Mouse (Mus musculus) midbrain, embryonic 10.5 days (tissue): Measurements from ENCODE around the gene 4930524J08Rik. TPM values are rescaled to one million over a fixed set of nuclear protein-coding genes. Genes with fewer than 3 reads are reported as not detected.

Source experiments
- DNase-seq: peaks from one replicate; pipeline ENCODE4 v3.0.0-alpha.2; 2017; ENCODE audit warnings: low spot score
- H3K27ac ChIP-seq: fragments of 300-500 bp; sonication (generic); replicated peaks from 2 replicates; pipeline ENCODE4 v1.5.1; 2016; ENCODE audit warnings: mild to moderate bottlenecking
- H3K27me3 ChIP-seq: fragments of 300-500 bp; sonication (generic); 2 replicates; pipeline ENCODE4 v1.6.1; 2016; ENCODE audit warnings: low read depth, mild to moderate bottlenecking; ENCODE audit not compliant: poor library complexity, severe bottlenecking
- H3K36me3 ChIP-seq: fragments of 300-500 bp; sonication (generic); 2 replicates; pipeline ENCODE4 v1.6.1; 2016; ENCODE audit warnings: mild to moderate bottlenecking, moderate library complexity
- H3K4me1 ChIP-seq: fragments of 300-500 bp; sonication (generic); 2 replicates; pipeline ENCODE4 v1.6.1; 2016
- H3K4me3 ChIP-seq: fragments of 300-500 bp; sonication (generic); 2 replicates; pipeline ENCODE4 v1.5.1; 2016; ENCODE audit warnings: mild to moderate bottlenecking, moderate library complexity
- H3K9me3 ChIP-seq: fragments of 300-500 bp; sonication (generic); replicated peaks from 2 replicates; pipeline ENCODE4 v1.6.1; 2016; ENCODE audit warnings: mild to moderate bottlenecking
- WGBS: fragments of 180-500 bp; shearing (Covaris S2); methylation state at CpG from one replicate; pipeline ENCODE4 v1.1.7; 2016; 5-methylcytosine and 5-hydroxymethylcytosine counted together
- polyA plus RNA-seq: library from polyadenylated mRNA; unstranded; fragments of >200 nt; fragmentation: Nextera tagmentation; extraction: Ambion mirVana; gene quantifications from 2 replicates; pipeline ENCODE4 v1.2.1, GENCODE M21; 2016

4930524J08Rik gene
- polyA plus RNA-seq, 1 experiment from 2014 or later = 1.8 TPM

DNA sequence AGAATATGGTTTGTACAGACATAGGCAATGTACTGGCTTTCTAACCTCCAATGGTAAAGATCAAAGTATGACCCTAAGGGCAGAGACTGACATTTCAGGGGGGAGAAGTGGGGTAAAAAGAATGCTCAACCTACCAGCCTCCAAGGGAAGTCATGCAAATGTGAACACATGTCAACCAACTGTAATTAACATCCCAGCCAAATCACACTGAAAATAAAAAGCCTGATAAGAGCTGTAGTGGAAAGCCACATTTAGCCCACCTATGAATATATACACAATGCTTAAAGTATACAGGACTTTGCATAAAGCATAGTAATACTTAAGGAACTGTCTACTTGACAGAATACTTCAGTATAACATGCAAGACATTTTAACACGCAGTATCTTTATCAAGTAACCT, 3.1 kb upstream of the 4930524J08Rik start:
- H3K4me1 ChIP-seq = peaks cover 43% of the 10 kb centered on the region
- 86% methylated on average over 1 of the region's 1 CpGs for WGBS
- peaks cover 61% of the 10 kb centered on the region for H3K36me3 ChIP-seq
- H3K9me3 ChIP-seq = no peaks in the 10 kb centered on the region
- peak overlapping the region; percentile 96 for H3K4me3 ChIP-seq
- H3K27me3 ChIP-seq = no peaks in the 10 kb centered on the region
- no peak for DNase-seq
- H3K27ac ChIP-seq = no peak overlapping the region

DNA sequence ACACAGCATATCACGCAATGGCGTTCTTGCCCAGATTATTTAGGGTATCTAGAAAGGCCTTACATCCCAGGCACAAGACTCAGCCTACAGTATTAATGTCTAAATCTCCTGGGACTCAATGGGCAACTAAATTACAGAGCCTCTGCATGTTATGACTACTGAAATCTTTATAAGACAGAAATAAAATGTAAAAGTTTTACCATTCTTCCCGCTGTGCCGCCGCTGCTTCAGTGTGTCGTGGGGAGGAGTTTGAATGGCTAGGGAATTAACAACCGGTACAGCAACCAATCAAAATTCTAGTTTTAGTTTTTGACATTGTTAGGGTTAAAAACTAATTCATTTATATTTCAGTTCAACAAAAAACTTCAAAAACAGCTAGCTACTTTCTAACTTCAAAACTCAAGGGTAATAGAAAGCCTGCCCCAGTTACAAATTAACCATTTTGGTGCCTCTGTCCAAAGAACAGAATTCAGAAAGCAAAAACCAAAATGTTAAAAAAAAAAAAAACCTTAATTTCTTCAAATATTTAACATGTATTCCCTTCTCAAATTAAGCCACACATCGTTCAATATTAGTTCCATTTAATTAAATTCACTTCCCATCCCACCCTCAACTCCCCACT, 2.4 kb upstream of the 4930524J08Rik start:
- peak overlapping the region; percentile 96 for H3K4me3 ChIP-seq
- WGBS = 29% methylated on average over 8 of the region's 8 CpGs
- DNase-seq = no peak
- peaks cover 56% of the 10 kb centered on the region for H3K36me3 ChIP-seq
- no peaks in the 10 kb centered on the region for H3K9me3 ChIP-seq
- H3K27me3 ChIP-seq = no peaks in the 10 kb centered on the region
- peak overlapping the region; percentile 100; the same call in 1 of the 2 replicates for H3K27ac ChIP-seq
- peaks cover 43% of the 10 kb centered on the region for H3K4me1 ChIP-seq

DNA sequence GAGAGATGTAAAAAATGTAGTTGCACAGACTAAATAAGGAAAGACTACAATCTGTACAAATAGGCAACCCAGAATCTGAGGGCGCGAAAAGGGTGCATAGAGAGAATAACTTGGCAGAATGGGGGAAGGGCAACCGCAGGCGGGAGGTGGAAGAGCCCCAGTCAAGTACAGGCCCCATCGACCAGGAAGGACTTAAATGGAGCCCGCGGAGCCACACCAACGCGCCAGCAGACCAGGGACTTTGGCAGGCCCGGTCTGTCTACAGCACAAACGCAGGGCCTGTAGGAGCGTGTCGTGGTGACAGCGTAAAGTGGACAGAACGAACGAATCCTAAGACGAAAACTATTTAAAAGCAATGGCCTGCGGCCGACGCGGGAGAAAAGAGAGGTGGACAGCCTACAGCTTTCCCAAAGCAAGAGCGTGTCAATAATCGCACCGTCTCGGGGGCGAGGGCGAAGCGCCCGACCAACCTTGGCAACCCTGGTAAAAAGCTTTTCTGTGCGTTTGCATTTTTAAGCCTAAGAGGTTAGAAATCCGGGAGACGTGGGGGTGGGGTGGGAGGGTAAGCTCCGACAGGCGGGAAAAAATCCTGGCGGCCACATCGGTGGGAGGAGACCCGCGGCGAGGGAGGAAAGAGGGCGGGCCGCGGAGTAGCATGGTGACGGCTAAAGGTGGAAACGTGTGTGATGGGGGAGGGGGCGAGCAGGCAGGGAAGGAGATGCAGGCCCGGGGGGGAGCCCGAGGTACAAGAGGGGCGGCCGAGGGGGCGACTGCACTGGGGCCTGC, 1.2 kb upstream of the 4930524J08Rik start:
- WGBS = under 1% methylated on average over 47 of the region's 50 CpGs
- DNase-seq = peak; percentile 83
- H3K4me1 ChIP-seq = peaks cover 43% of the 10 kb centered on the region
- peaks cover 44% of the 10 kb centered on the region for H3K36me3 ChIP-seq
- H3K9me3 ChIP-seq = no peaks in the 10 kb centered on the region
- peak overlapping the region; percentile 96 for H3K4me3 ChIP-seq
- peak overlapping the region; percentile 100 for H3K27ac ChIP-seq
- no peaks in the 10 kb centered on the region for H3K27me3 ChIP-seq

DNA sequence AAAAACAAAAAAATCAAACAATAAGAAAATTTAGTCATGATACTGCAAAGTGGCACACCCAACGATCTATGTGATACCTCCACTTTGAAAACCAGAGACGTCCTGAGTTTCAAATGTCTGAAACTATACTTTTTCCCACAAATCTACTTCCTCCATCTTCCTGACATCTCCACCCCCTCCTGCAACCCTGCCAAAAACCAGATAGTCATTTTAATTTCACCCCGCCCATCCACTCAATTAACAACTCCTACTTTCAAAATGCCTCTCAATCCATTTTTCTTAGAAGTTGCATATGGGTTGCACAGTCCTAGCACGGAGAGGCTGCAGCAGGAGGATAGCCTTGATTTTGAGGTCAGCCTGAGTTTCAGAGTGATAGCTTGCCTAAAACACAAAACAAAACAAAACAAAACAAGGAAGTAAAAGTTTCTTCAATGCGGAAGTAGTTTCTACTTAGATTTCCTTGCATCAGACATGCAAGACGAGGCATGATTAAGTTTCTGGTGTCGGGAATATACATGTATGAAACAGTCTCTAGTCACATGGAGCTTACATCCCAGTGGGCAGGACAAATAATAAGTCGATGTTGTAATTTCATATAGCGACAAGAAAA, 4.7 kb downstream of the 4930524J08Rik start:
- WGBS = 91% methylated on average over 9 of the region's 9 CpGs
- Histone ChIP-seq H3K27ac (no peak overlapping the region), H3K36me3 (peaks cover 8% of the 10 kb centered on the region; the same call in 1 of the 2 replicates), H3K4me1 (peaks cover 6% of the 10 kb centered on the region), H3K27me3 (no peaks in the 10 kb centered on the region), H3K4me3 (no peak overlapping the region), H3K9me3 (no peaks in the 10 kb centered on the region)
- no peak for DNase-seq

DNA sequence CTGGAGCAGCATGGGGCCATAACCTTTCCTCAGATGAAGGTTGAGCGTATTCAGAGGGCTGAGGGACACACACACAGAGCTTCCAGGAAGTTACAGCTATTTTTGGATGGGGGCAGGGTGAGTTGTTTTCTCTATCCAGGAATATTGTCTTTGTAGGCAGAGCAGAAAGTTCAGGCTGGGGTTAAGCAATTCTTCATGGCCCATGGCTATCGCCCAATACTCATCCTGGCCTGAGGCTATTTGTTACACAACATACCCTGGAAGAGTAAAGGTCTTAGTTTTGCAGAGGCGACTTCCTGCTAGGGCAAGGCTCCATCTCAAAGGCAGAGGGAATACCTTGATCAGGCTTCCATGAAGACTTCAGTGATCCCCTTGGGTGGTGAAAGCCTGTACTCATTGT, 15.3 kb downstream of the 4930524J08Rik start:
- no peak overlapping the region for H3K27ac ChIP-seq
- H3K4me1 ChIP-seq = no peaks in the 10 kb centered on the region
- 83% methylated on average over 3 of the region's 3 CpGs for WGBS
- no peaks in the 10 kb centered on the region for H3K36me3 ChIP-seq
- H3K9me3 ChIP-seq = peaks cover 8% of the 10 kb centered on the region
- no peaks in the 10 kb centered on the region for H3K27me3 ChIP-seq
- H3K4me3 ChIP-seq = no peak overlapping the region
- DNase-seq = no peak

DNA sequence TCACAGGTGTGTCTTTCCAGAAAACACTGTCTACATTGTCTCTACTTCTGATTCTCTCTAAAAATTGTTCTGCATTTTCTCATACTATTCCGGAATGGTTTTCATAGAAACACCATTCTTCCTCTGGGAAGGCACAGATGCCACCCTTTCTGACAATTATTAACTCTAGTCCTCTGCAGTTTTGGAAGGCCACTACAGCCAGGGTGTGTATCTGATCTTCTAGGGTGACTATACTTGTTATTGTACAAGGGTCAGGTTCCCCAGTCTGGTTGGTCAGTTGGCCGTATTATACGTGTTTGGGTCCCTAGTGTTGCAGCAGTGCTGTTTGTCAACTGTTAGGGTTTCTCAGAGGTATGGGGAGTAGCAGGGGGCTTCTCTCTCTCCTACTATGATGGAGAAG, 15.8 kb downstream of the 4930524J08Rik start:
- H3K27me3 ChIP-seq = no peaks in the 10 kb centered on the region
- no peaks in the 10 kb centered on the region for H3K4me1 ChIP-seq
- DNase-seq = no peak
- H3K36me3 ChIP-seq = no peaks in the 10 kb centered on the region
- 93% methylated on average over 3 of the region's 3 CpGs for WGBS
- peaks cover 8% of the 10 kb centered on the region for H3K9me3 ChIP-seq
- no peak overlapping the region for H3K27ac ChIP-seq
- no peak overlapping the region for H3K4me3 ChIP-seq

DNA sequence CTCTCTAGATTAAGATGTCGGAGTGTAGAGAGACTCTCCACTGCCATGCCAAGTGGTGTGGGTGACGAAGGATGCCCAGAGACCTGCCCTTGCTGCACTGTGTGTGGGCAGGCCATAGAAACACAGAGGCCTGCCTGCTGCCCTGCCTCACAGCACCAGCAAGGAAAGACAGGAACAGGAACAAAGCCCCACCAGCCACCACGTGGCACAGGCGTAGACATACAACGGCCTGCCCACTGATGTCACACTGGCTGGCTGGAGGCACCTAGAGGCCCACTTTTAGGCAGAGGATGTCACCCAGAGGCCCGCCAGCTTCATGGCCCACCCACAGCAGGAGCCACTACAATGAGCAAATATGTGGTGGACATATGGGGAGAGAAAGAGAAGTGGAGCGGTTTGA, 21.2 kb downstream of the 4930524J08Rik start:
- WGBS = 83% methylated on average over 7 of the region's 7 CpGs
- H3K27ac ChIP-seq = no peak overlapping the region
- peaks cover 8% of the 10 kb centered on the region for H3K9me3 ChIP-seq
- H3K4me3 ChIP-seq = no peak overlapping the region
- no peaks in the 10 kb centered on the region for H3K27me3 ChIP-seq
- H3K36me3 ChIP-seq = no peaks in the 10 kb centered on the region
- H3K4me1 ChIP-seq = no peaks in the 10 kb centered on the region
- DNase-seq = no peak

DNA sequence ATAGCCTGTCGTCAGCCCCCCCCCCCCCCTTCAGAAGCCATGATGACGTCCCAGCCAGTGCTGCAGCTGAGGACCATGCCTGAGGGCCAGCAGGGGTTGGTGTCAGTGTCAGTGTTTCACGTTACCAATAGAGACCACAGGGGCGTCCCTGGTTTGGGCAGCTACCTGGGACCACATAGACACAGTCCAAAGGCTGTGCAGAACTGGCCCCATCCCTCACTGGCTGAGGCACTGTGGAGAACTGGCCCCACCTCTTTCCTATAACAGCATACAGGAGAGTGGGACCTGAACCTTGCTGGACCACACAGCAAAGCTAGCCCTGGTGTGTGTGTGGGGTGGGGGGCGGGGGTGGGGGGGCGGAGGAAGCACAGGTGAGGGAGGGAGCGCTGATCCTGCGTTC, 21.6 kb downstream of the 4930524J08Rik start:
- Histone ChIP-seq H3K27ac (no peak overlapping the region), H3K9me3 (peaks cover 7% of the 10 kb centered on the region), H3K4me1 (no peaks in the 10 kb centered on the region), H3K36me3 (no peaks in the 10 kb centered on the region), H3K27me3 (no peaks in the 10 kb centered on the region), H3K4me3 (no peak overlapping the region)
- no peak for DNase-seq
- 60% methylated on average over 7 of the region's 8 CpGs for WGBS

DNA sequence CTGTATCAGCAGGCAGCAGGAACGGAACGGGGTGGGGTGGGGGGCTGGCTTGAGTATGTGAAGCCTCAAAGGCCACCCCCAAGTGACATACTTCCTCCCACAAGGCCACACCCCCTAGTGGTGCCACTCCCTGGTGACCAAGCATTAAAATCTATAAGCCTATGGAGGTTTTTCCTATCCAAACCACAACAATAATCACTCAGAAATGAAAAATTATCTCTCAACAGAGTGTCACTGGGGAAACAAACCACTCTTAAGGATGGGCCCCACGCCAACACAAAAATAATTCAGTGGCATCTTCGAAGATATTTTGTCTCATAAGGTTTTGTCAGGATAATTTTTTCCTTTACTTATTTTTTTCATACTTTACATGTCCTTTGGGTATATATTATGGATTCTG, 25.0 kb downstream of the 4930524J08Rik start:
- no peaks in the 10 kb centered on the region for H3K4me1 ChIP-seq
- 84% methylated on average over 4 of the region's 4 CpGs for WGBS
- H3K27me3 ChIP-seq = no peaks in the 10 kb centered on the region

DNA sequence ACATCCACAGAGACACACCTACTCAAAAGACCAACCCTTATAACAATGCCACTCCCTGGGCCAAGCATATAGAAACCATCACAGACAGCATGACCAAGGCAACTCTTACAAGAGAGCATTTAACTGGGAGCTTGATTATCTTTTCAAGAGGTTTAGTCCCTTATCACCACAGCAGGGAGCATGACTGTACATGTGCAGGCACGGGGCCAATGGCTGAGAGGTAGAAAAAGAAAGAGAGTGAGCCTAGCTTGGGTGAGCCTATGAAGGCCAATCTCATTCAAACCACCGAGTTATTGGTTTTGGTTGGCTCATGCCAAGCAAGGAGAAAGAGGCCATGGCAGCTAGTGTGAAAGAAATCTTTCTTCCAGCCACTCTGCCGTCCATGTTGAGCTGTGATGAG, 26.6 kb downstream of the 4930524J08Rik start:
- whole genome bisulfite sequencing = 68% methylated on average over 3 of the region's 3 CpGs

More for the DNA sequence above, 25.0 kb downstream of the 4930524J08Rik start:
- DNase-seq = no peak
- H3K9me3 ChIP-seq = no peaks in the 10 kb centered on the region
- no peaks in the 10 kb centered on the region for H3K36me3 ChIP-seq
- H3K4me3 ChIP-seq = no peak overlapping the region
- no peak overlapping the region for H3K27ac ChIP-seq

DNA sequence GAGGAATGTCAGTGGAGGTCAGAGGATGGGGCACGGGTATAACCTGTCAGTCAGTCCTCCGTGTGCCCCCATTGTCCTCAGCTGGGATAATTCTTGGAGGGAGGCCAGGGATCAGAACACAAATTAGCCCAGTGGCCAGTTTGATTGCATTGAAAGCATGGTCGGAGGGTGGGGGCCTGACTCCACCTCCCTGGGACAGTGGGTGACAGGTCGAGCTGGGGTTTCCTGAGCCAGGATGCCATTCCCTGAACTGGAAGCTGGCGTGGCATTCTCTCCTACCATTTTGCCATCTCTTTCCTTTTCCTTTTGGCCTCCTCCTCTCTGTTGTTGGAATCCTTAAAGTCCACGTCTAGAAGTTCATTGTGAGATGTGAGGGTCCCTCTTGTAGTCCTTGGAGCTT, 27.0 kb downstream of the 4930524J08Rik start:
- DNase-seq = no peak
- 82% methylated on average over 6 of the region's 6 CpGs for WGBS

More for the DNA sequence above, 26.6 kb downstream of the 4930524J08Rik start:
- H3K9me3 ChIP-seq = no peaks in the 10 kb centered on the region
- no peaks in the 10 kb centered on the region for H3K36me3 ChIP-seq
- no peak for DNase-seq
- H3K4me1 ChIP-seq = no peaks in the 10 kb centered on the region
- no peak overlapping the region for H3K4me3 ChIP-seq
- H3K27me3 ChIP-seq = no peaks in the 10 kb centered on the region
- no peak overlapping the region for H3K27ac ChIP-seq

DNA sequence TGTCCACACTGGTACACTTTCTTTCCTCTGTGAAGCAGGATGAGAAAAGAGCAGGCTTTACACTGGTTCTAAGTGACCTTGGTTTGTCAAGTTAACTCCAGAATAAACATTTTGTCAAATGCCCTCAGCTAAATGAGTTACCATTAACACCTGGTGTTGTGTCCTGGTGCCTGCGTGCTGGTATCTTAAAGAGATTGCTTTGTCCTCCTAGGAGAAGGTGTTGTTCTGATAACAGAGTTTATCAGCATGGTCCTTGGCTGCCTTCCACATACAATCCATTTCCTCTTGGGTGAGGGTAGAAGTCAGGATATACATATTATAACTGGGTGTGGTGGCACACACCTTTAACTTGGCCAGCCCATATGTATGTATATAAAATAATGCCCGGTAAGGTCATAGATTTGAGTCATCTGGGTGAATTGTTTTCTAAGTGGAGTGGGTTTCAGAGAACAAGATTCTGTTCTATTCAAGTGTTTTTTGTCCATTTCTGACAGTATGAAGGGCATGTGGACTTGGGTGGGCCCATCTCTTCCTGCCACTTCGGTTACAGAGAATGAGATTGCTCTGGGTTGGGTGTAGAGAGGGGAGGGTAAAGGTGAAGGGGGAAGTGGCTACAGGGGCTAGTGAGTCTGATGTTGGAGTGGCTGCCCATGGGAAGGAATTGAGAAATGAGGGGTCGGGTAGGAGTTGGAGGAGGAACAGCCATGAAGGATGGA, 27.6 kb downstream of the 4930524J08Rik start:
- no peaks in the 10 kb centered on the region for H3K36me3 ChIP-seq
- DNase-seq = no peak
- no peak overlapping the region for H3K27ac ChIP-seq
- H3K9me3 ChIP-seq = no peaks in the 10 kb centered on the region
- H3K27me3 ChIP-seq = no peaks in the 10 kb centered on the region
- 89% methylated on average over 4 of the region's 4 CpGs for WGBS
- H3K4me1 ChIP-seq = no peaks in the 10 kb centered on the region
- no peak overlapping the region for H3K4me3 ChIP-seq

More for the DNA sequence above, 27.0 kb downstream of the 4930524J08Rik start:
- Histone ChIP-seq H3K4me1 (no peaks in the 10 kb centered on the region), H3K36me3 (no peaks in the 10 kb centered on the region), H3K27me3 (no peaks in the 10 kb centered on the region), H3K4me3 (no peak overlapping the region), H3K9me3 (no peaks in the 10 kb centered on the region), H3K27ac (no peak overlapping the region)
